Mouse (Mus musculus): Measurements from ENCODE around the gene Ica1l.

DNA sequence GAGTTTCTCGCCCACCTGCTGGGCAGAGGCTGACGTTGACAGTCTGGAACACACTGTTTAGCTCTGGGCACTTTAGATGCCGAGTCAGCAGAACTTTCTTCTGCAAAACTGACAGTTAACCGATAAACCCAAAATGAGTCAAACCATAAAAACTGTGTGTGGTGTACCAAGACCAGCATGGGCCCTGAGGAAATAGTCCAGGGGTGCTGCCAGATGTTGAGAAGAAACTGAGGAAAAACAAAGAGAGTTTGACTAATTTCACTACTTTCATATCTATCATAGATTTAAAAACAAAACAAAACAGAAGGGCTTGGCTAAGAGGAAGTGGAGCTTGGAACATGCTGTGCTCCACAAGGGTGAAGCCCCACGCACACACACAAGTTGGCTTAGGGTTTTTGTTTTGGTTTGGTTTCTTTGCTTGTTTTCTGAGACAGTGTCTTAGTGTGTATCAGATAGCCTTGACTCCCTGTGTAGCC is 26.8 kb downstream of the Ica1l start:
- TF ChIP-seq POLR2A (IDR thresholded peaks at IDR 0.05; ENCODE audit: low read depth, low read length), result no peak
- TF ChIP-seq CTCF (conservative IDR thresholded peaks at IDR 0.05; ENCODE audit: insufficient read depth, insufficient read length, low read depth, low read length), result no peak
